Mouse (Mus musculus) urinary bladder, postnatal 4 days (tissue): ENCODE measurements around the gene Wnt2b.

Experiments used
- DNase-seq, 2 experiments: peaks; one replicate each; pipeline ENCODE4 v3.0.0; 2021 to 2022; ENCODE audit warnings: low spot score in 2 of 2

Gene Wnt2b

GRCm38 (mm10) chr3:104961066-104962059 lies at the start of gene Wnt2b:
Gene Wnt2b, minus strand, starts transcription at chr3:104961921.
- no peak for DNase-seq

- no peak for DNase-seq
These were observed 49.1 kb upstream of the Wnt2b start for GRCm38 (mm10) chr3:105010681-105011339.

- no peak for DNase-seq
These were observed 46.3 kb upstream of the Wnt2b start for GRCm38 (mm10) chr3:105008070-105008469.

- no peak for DNase-seq
These were observed 44.4 kb upstream of the Wnt2b start for GRCm38 (mm10) chr3:105006101-105006500.

GRCm38 (mm10) chr3:105005561-105006065 lies 43.9 kb upstream of the Wnt2b start:
- DNase-seq: no peak

GRCm38 (mm10) chr3:105005011-105005410 lies 43.3 kb upstream of the Wnt2b start:
- DNase-seq: no peak

- DNase-seq: no peak
These were observed 42.3 kb upstream of the Wnt2b start for GRCm38 (mm10) chr3:105003960-105004463.

GRCm38 (mm10) chr3:105001374-105001773 lies 39.7 kb upstream of the Wnt2b start:
- DNase-seq: no peak

- DNase-seq: no peak
These were observed 38.8 kb upstream of the Wnt2b start for GRCm38 (mm10) chr3:105000561-105000960.

- no peak for DNase-seq
These were observed 35.8 kb upstream of the Wnt2b start for GRCm38 (mm10) chr3:104997563-104997962.

- no peak for DNase-seq
These were observed 34.0 kb upstream of the Wnt2b start for GRCm38 (mm10) chr3:104995707-104996106.

- no peak for DNase-seq
These were observed 32.7 kb upstream of the Wnt2b start for GRCm38 (mm10) chr3:104994415-104994841.

- no peak for DNase-seq
These were observed 32.1 kb upstream of the Wnt2b start for GRCm38 (mm10) chr3:104993800-104994199.

GRCm38 (mm10) chr3:104992709-104993388 lies 31.1 kb upstream of the Wnt2b start:
- peak; percentile 78 to 89 for DNase-seq

- no peak for DNase-seq
These were observed 30.0 kb upstream of the Wnt2b start for GRCm38 (mm10) chr3:104991703-104992102.

- DNase-seq: no peak
These were observed 26.2 kb upstream of the Wnt2b start for GRCm38 (mm10) chr3:104987884-104988283.

- DNase-seq: no peak
These were observed 18.0 kb upstream of the Wnt2b start for GRCm38 (mm10) chr3:104979735-104980134.

- peak; percentile 85 to 95 for DNase-seq
These were observed 6.0 kb upstream of the Wnt2b start for GRCm38 (mm10) chr3:104967548-104968300.

GRCm38 (mm10) chr3:104965991-104966554 lies 4.4 kb upstream of the Wnt2b start:
- no peak for DNase-seq

- DNase-seq: no peak
These were observed 3.5 kb upstream of the Wnt2b start for GRCm38 (mm10) chr3:104965070-104965855.
